ENCODE assay signal across 9 mouse cellular contexts in the genomic region with DNA sequence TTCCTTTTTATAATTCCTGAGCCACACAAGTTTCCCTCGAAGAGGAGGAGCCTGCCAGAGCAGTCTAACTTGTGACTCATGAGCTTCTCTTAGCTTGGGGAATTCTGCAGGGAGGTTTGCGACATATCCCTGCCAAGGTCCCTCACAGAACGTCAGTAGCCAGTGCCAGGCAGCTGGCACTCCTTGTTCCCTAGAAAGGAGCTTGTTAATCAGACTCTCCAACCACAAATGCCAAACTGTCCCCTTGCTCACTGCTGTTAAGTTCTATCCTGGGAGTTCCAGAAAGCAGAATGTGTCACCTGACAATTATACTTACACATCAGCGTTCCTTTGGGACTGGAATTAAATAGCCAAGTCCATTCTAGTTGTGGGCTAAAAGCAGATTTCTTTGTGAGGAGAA.
DNase-seq lines count a peak whose midpoint lies in the region; ATAC-seq and TF ChIP-seq lines count a peak whose summit lies in the region.
"Had no signal": no experiment of that assay in that cellular context is flagged by ENCODE, and none has a peak within 500 bp of the region (broad histone marks: within the 10 kb centered on the region; RNA-seq: fewer than 3 reads in every experiment).

No protein-coding gene starts in this region.

- no peak for TF ChIP-seq CTCF in kidney, postnatal 0 days (IDR thresholded peaks at IDR 0.05; ENCODE audit: low read depth)
- no peak for TF ChIP-seq CTCF in lung, adult 2 months (IDR thresholded peaks at IDR 0.05; ENCODE audit: insufficient read depth, low read length)

- 0 out of 2 replicates have a peak, but pooled peaks cover 4% of the 10 kb centered on the region for H3K4me1 ChIP-seq in kidney, postnatal 0 days (replicated peaks; ENCODE audit: insufficient read depth, low read length)
- H3K4me1 ChIP-seq in kidney, embryonic 14.5 days (ENCODE audit: control insufficient read depth, insufficient read depth, low read length) = peaks cover 9% of the 10 kb centered on the region
- peaks cover 35% of the 10 kb centered on the region for H3K4me1 ChIP-seq in heart, embryonic 13.5 days
- H3K4me1 ChIP-seq in lung, adult 2 months (ENCODE audit: control insufficient read depth, insufficient read depth, low read length) = peaks cover 15% of the 10 kb centered on the region

- ATAC-seq in kidney, postnatal 0 days (replicated peaks; ENCODE audit: low FRiP score, low read depth) = no peak
- no peak for ATAC-seq in kidney, embryonic 14.5 days (ENCODE audit: low FRiP score, low TSS enrichment)
- no peak for ATAC-seq in heart, embryonic 13.5 days (ENCODE audit: extremely low read depth, insufficient number of reproducible peaks, low FRiP score, low TSS enrichment)

- no peak overlapping the region for H3K9ac ChIP-seq in kidney, postnatal 0 days (ENCODE audit: low read depth, low read length)
- H3K9ac ChIP-seq in kidney, embryonic 14.5 days (ENCODE audit: low read depth, low read length) = no peak overlapping the region
- no peak overlapping the region for H3K9ac ChIP-seq in heart, embryonic 13.5 days

- 51% methylated on average over 4 of the region's 4 CpGs for WGBS in kidney, postnatal 0 days
- WGBS in kidney, embryonic 14.5 days = 73% methylated on average over 4 of the region's 4 CpGs
- 56% methylated on average over 4 of the region's 4 CpGs for WGBS in heart, embryonic 13.5 days
- 34% methylated on average over 4 of the region's 4 CpGs for WGBS in lung, adult 2 months

- no peaks in the 10 kb centered on the region for H3K27me3 ChIP-seq in kidney, postnatal 0 days (ENCODE audit: insufficient read depth, low read length)
- no peaks in the 10 kb centered on the region for H3K27me3 ChIP-seq in kidney, embryonic 14.5 days (ENCODE audit: control insufficient read depth, insufficient read depth, low read length)
- no peaks in the 10 kb centered on the region for H3K27me3 ChIP-seq in heart, embryonic 13.5 days (replicated peaks)

- no peaks in the 10 kb centered on the region for H3K36me3 ChIP-seq in kidney, postnatal 0 days (ENCODE audit: insufficient read depth, low read length)
- no peaks in the 10 kb centered on the region for H3K36me3 ChIP-seq in kidney, embryonic 14.5 days (ENCODE audit: control insufficient read depth, insufficient read depth, low read length)
- H3K36me3 ChIP-seq in heart, embryonic 13.5 days = no peaks in the 10 kb centered on the region

- TF ChIP-seq POLR2A in lung, adult 2 months (IDR thresholded peaks at IDR 0.05; ENCODE audit: borderline replicate concordance, extremely low read depth, low read depth, low read length) = no peak

- no peak for DNase-seq in kidney, postnatal 0 days (ENCODE audit: low spot score)
- DNase-seq in adrenal gland, postnatal 36 days = peak; percentile 85 to 87
- DNase-seq in lung, adult 2 months = peak; percentile 26
- no peak for DNase-seq in thymus, postnatal 4 days
- DNase-seq in neural tube, embryonic 10.5 days (ENCODE audit: extremely low spot score, low spot score) = no peak
- DNase-seq in thymus, postnatal 36 days = no peak

- H3K4me3 ChIP-seq in kidney, postnatal 0 days (replicated peaks; ENCODE audit: low read depth, low read length) = no peak overlapping the region
- H3K4me3 ChIP-seq in kidney, embryonic 14.5 days (ENCODE audit: low read length) = no peak overlapping the region
- no peak overlapping the region for H3K4me3 ChIP-seq in heart, embryonic 13.5 days
- no peak overlapping the region for H3K4me3 ChIP-seq in lung, adult 2 months (replicated peaks; ENCODE audit: extremely low read depth, low read depth, low read length)

- no peak overlapping the region for H3K4me2 ChIP-seq in kidney, postnatal 0 days (ENCODE audit: low read length)
- no peak overlapping the region for H3K4me2 ChIP-seq in kidney, embryonic 14.5 days (replicated peaks; ENCODE audit: low read depth, low read length)
- H3K4me2 ChIP-seq in heart, embryonic 13.5 days = no peak overlapping the region

- no peaks in the 10 kb centered on the region for H3K9me3 ChIP-seq in kidney, postnatal 0 days (replicated peaks; ENCODE audit: low read length)
- H3K9me3 ChIP-seq in kidney, embryonic 14.5 days (ENCODE audit: control insufficient read depth, low read length) = no peaks in the 10 kb centered on the region
- H3K9me3 ChIP-seq in heart, embryonic 13.5 days = no peaks in the 10 kb centered on the region

- 0 out of 2 replicates have a peak overlapping the region, but pooled peaks have one; percentile 32 for H3K27ac ChIP-seq in kidney, postnatal 0 days
- no peak overlapping the region for H3K27ac ChIP-seq in kidney, embryonic 14.5 days (ENCODE audit: low read depth, low read length)
- 0 out of 2 replicates have a peak overlapping the region, but pooled peaks have one; percentile 36 for H3K27ac ChIP-seq in heart, embryonic 13.5 days (replicated peaks)
- H3K27ac ChIP-seq: macrophage had no signal

Comparison
In these comparisons a context has a peak if more than half of its experiments do, and no peak if none do; other contexts are left out.
1. DNase-seq: peak in adrenal gland, postnatal 36 days (2 of 2) and lung, adult 2 months (single experiment); none in kidney, postnatal 0 days (single experiment), thymus, postnatal 4 days (single experiment), neural tube, embryonic 10.5 days (single experiment) and thymus, postnatal 36 days (0 of 2).